ENCODE assay signal across 10 mouse cellular contexts in the genomic region with DNA sequence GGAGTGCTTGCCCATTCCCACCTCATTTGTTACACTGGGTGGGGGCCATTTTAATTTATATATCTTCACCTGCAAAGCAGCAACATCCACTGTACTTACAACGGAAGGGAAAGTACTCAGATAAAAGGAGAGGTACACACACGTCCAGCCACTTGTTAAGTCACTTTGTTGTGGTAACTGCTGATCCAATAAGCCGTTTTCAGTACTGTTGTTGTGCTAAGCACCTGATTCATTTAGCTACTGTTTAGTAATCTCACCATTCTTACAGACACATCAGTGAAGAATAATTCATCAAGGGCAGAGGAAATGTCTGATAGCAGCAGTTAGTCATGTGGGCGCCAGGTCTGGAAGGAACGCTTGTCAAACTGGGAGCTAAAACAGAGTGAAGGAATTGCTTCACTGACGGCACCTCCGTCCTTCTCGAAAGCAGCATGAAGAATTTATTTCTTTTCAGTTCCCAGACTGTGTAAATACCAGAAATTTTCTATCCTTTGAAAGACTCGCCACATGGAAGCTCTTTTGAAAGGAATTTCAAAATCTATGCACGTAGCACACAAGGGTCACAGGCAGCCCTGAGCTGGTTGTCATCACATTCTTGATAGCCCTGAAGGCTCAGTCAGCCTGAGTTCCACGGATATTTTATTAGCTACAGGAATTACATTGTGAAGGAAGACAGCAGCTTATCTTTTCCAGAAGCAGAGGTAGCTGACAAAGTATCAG.
DNase-seq lines count a peak whose midpoint lies in the region; ATAC-seq and TF ChIP-seq lines count a peak whose summit lies in the region.
"Had no signal": no experiment of that assay in that cellular context is flagged by ENCODE, and none has a peak within 500 bp of the region (broad histone marks: within the 10 kb centered on the region; RNA-seq: fewer than 3 reads in every experiment).

No protein-coding gene starts in this region.

- no peaks in the 10 kb centered on the region for H3K27me3 ChIP-seq in heart, postnatal 0 days (ENCODE audit: control insufficient read depth, insufficient read depth, low read length)
- no peaks in the 10 kb centered on the region for H3K27me3 ChIP-seq in embryonic facial prominence, embryonic 14.5 days (replicated peaks; ENCODE audit: control insufficient read depth, insufficient read depth, low read length)
- H3K27me3 ChIP-seq in midbrain, embryonic 12.5 days: no peaks in the 10 kb centered on the region
- H3K27me3 ChIP-seq: liver, embryonic 13.5 days had no signal

- no peaks in the 10 kb centered on the region for H3K36me3 ChIP-seq in heart, postnatal 0 days (replicated peaks; ENCODE audit: control insufficient read depth, insufficient read depth, low read length)
- H3K36me3 ChIP-seq in embryonic facial prominence, embryonic 14.5 days (ENCODE audit: control insufficient read depth, insufficient read depth, low read length): no peaks in the 10 kb centered on the region
- no peaks in the 10 kb centered on the region for H3K36me3 ChIP-seq in midbrain, embryonic 12.5 days
- H3K36me3 ChIP-seq: liver, embryonic 13.5 days had no signal

- no peak for TF ChIP-seq EP300 in heart, postnatal 0 days (IDR thresholded peaks at IDR 0.05; ENCODE audit: low read depth)

- no peaks in the 10 kb centered on the region for H3K9me3 ChIP-seq in heart, postnatal 0 days (replicated peaks; ENCODE audit: control insufficient read depth, low read length)
- H3K9me3 ChIP-seq in embryonic facial prominence, embryonic 14.5 days (ENCODE audit: control insufficient read depth, low read length): no peaks in the 10 kb centered on the region
- H3K9me3 ChIP-seq in midbrain, embryonic 12.5 days: no peaks in the 10 kb centered on the region
- H3K9me3 ChIP-seq: liver, embryonic 13.5 days had no signal

- intact Hi-C loops in heart, postnatal 36 days (cut with DNase I): no loop called here
- intact Hi-C loops in left cerebral cortex, postnatal 14 days (cut with DNase I): no loop called here

- H3K4me1 ChIP-seq in heart, postnatal 0 days (ENCODE audit: control insufficient read depth, insufficient read depth): peaks cover 18% of the 10 kb centered on the region
- H3K4me1 ChIP-seq in embryonic facial prominence, embryonic 14.5 days (ENCODE audit: control insufficient read depth, insufficient read depth, low read length): peaks cover 27% of the 10 kb centered on the region
- H3K4me1 ChIP-seq in midbrain, embryonic 12.5 days: peaks cover 12% of the 10 kb centered on the region; the same call in 1 of the 2 replicates

- H3K9ac ChIP-seq in heart, postnatal 0 days (replicated peaks; ENCODE audit: low read depth, low read length): no peak overlapping the region
- H3K9ac ChIP-seq in embryonic facial prominence, embryonic 14.5 days (ENCODE audit: low read depth, low read length): no peak overlapping the region
- H3K9ac ChIP-seq in midbrain, embryonic 12.5 days (replicated peaks): no peak overlapping the region
- H3K9ac ChIP-seq: liver, embryonic 13.5 days had no signal

- H3K4me3 ChIP-seq in heart, postnatal 0 days (ENCODE audit: low read depth, low read length): no peak overlapping the region
- H3K4me3 ChIP-seq in embryonic facial prominence, embryonic 14.5 days (ENCODE audit: low read depth, low read length): no peak overlapping the region
- H3K4me3 ChIP-seq in midbrain, embryonic 12.5 days: no peak overlapping the region
- H3K4me3 ChIP-seq: layer of hippocampus, adult 2 months; liver, embryonic 13.5 days; myocyte had no signal

- peak; percentile 34; the same call in 1 of the 2 replicates for ATAC-seq in heart, postnatal 0 days (ENCODE audit: insufficient read depth, low read depth)
- no peak for ATAC-seq in embryonic facial prominence, embryonic 14.5 days (ENCODE audit: low read depth)
- ATAC-seq in midbrain, embryonic 12.5 days (ENCODE audit: low FRiP score, low read depth): peak; percentile 16; the same call in 1 of the 2 replicates

- DNase-seq in heart, postnatal 0 days (ENCODE audit: low spot score): peak; percentile 34
- DNase-seq in heart, postnatal 36 days: no peak
- DNase-seq in Muller cell, postnatal 12 days (ENCODE audit: inconsistent ontology term): peak; percentile 85
- DNase-seq in embryonic facial prominence, embryonic 14.5 days (ENCODE audit: low spot score): peak; percentile 50
- DNase-seq in left cerebral cortex, postnatal 14 days (ENCODE audit: low spot score in 2 of 2): no peak
- no peak for DNase-seq in left cerebral cortex, adult 9 months (ENCODE audit: low spot score in 2 of 2)
- DNase-seq: liver, embryonic 13.5 days had no signal

- peak overlapping the region; percentile 51 for H3K4me2 ChIP-seq in heart, postnatal 0 days (ENCODE audit: low read depth, low read length)
- H3K4me2 ChIP-seq in embryonic facial prominence, embryonic 14.5 days (ENCODE audit: low read depth, low read length): no peak overlapping the region
- no peak overlapping the region for H3K4me2 ChIP-seq in midbrain, embryonic 12.5 days (replicated peaks)
- H3K4me2 ChIP-seq: liver, embryonic 13.5 days had no signal

- peak overlapping the region; percentile 27 for H3K27ac ChIP-seq in heart, postnatal 0 days (ENCODE audit: low read depth)
- H3K27ac ChIP-seq in embryonic facial prominence, embryonic 14.5 days (replicated peaks; ENCODE audit: low read depth, low read length): no peak overlapping the region; the same call in 1 of the 2 replicates
- H3K27ac ChIP-seq in midbrain, embryonic 12.5 days (replicated peaks): peak overlapping the region; percentile 42; the same call in 1 of the 2 replicates
- H3K27ac ChIP-seq: layer of hippocampus, adult 2 months; liver, embryonic 13.5 days had no signal

- TF ChIP-seq CTCF in heart, postnatal 0 days (IDR thresholded peaks at IDR 0.05; ENCODE audit: low read depth): no peak

- 7% methylated on average over 11 of the region's 11 CpGs for WGBS in heart, postnatal 0 days
- 33% methylated on average over 11 of the region's 11 CpGs for WGBS in embryonic facial prominence, embryonic 14.5 days
- 59% methylated on average over 11 of the region's 11 CpGs for WGBS in midbrain, embryonic 12.5 days

Comparison
In these comparisons a context has a peak if more than half of its experiments do, and no peak if none do; other contexts are left out.
1. DNase-seq: peak in heart, postnatal 0 days (single experiment), Muller cell, postnatal 12 days (single experiment) and embryonic facial prominence, embryonic 14.5 days (single experiment); none in heart, postnatal 36 days (0 of 2), left cerebral cortex, postnatal 14 days (0 of 2) and left cerebral cortex, adult 9 months (0 of 2).